Mouse (Mus musculus) hindbrain, embryonic 12.5 days (tissue): ENCODE results near the gene Pkn3. TPM values are rescaled to one million over a fixed set of nuclear protein-coding genes. Genes with fewer than 3 reads are reported as not detected.
"Not testable (repeated sequence)": the region's sequence is repeated elsewhere in the genome, so short reads cannot be mapped to it uniquely, and the experiment has no call there.

Experiments used
- ATAC-seq: fragments of 200-750 bp; cut with Nextera tagmentation; 2 replicates; pipeline ENCODE4 v1.8.0; 2017; ENCODE audit warnings: moderate TSS enrichment; ENCODE audit not compliant: low FRiP score
- H3K27ac ChIP-seq: fragments of 300-500 bp; sonication (generic); 2 replicates; pipeline ENCODE4 v1.5.1; 2016; ENCODE audit warnings: mild to moderate bottlenecking
- H3K27me3 ChIP-seq: fragments of 300-500 bp; sonication (generic); 2 replicates; pipeline ENCODE4 v1.6.1; 2016; ENCODE audit warnings: mild to moderate bottlenecking
- H3K36me3 ChIP-seq: fragments of 300-500 bp; sonication (generic); 2 replicates; pipeline ENCODE4 v1.6.1; 2016; ENCODE audit warnings: mild to moderate bottlenecking
- H3K4me1 ChIP-seq: fragments of 300-500 bp; sonication (generic); 2 replicates; pipeline ENCODE4 v1.6.1; 2016
- H3K4me2 ChIP-seq: fragments of 300-500 bp; sonication (generic); replicated peaks from 2 replicates; pipeline ENCODE4 v1.6.1; 2016; ENCODE audit warnings: mild to moderate bottlenecking
- H3K4me3 ChIP-seq: fragments of 300-500 bp; sonication (generic); 2 replicates; pipeline ENCODE4 v1.5.1; 2016; ENCODE audit warnings: mild to moderate bottlenecking
- H3K9ac ChIP-seq: fragments of 300-500 bp; sonication (generic); 2 replicates; pipeline ENCODE4 v1.6.1; 2016; ENCODE audit warnings: mild to moderate bottlenecking, moderate library complexity
- H3K9me3 ChIP-seq: fragments of 300-500 bp; sonication (generic); replicated peaks from 2 replicates; pipeline ENCODE4 v1.6.1; 2016; ENCODE audit warnings: mild to moderate bottlenecking
- WGBS: fragments of 180-500 bp; shearing (Covaris S2); methylation state at CpG from one replicate; pipeline ENCODE4 v1.1.7; 2016; 5-methylcytosine and 5-hydroxymethylcytosine counted together
- polyA plus RNA-seq: library from polyadenylated mRNA; unstranded; fragments of >200 nt; fragmentation: Nextera tagmentation; extraction: Ambion mirVana; gene quantifications from 2 replicates; pipeline ENCODE4 v1.2.1, GENCODE M21; 2016

Gene Pkn3
- polyA plus RNA-seq, 1 experiment from 2014 or later: 7.2 TPM

DNA sequence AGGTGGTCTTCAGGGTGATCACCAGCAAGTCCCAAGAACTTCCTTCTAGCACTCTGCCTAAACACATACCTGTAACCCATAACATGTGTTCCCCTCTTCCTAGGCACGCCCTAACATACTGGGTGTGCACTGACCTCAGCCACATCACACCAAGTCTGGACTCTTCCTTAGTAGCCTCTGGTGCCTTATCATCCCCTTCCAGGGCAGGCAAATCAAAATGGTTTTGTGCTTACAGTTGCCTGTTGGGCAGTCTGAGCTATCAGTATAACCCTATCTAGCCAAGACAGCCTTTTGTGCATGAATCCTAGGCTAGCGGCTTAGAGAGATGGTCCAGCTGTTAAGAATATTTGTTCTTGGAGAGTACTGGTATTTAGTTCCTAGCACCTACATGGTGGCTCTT is 34.0 kb downstream of the Pkn3 start:
- peaks cover 68% of the 10 kb centered on the region for H3K36me3 ChIP-seq

DNA sequence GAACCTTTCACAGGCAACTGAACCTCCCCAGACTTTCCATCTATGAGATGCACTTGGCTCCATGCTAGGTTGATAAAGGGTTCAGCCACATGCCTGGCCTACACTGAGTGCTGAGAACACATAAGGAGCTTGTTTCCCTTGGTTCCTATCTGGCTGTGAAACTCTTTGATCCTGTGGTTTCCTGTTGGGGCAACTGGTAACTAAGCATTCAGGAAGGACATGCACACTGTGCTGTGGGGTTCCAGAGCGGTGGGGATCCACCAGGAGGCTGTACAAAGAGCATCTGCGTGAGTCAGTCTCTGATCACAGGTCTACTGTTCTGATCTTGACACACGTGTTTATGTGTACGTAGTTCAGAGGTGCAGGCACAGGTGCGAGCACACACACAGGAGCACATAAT is 35.1 kb downstream of the Pkn3 start:
- no peak for ATAC-seq
- H3K27ac ChIP-seq: no peak overlapping the region
- no peaks in the 10 kb centered on the region for H3K9me3 ChIP-seq
- no peak overlapping the region for H3K4me2 ChIP-seq
- 93% methylated on average over 5 of the region's 5 CpGs for WGBS
- H3K4me1 ChIP-seq: no peaks in the 10 kb centered on the region
- H3K4me3 ChIP-seq: no peak overlapping the region
- no peak overlapping the region for H3K9ac ChIP-seq
- H3K36me3 ChIP-seq: peaks cover 59% of the 10 kb centered on the region
- H3K27me3 ChIP-seq: no peaks in the 10 kb centered on the region

More for the DNA sequence above, 34.0 kb downstream of the Pkn3 start:
- ATAC-seq: no peak
- no peaks in the 10 kb centered on the region for H3K4me1 ChIP-seq
- H3K4me2 ChIP-seq: no peak overlapping the region
- no peaks in the 10 kb centered on the region for H3K9me3 ChIP-seq
- H3K4me3 ChIP-seq: no peak overlapping the region
- H3K9ac ChIP-seq: no peak overlapping the region
- no peaks in the 10 kb centered on the region for H3K27me3 ChIP-seq
- no peak overlapping the region for H3K27ac ChIP-seq
- WGBS: 99% methylated on average over 2 of the region's 2 CpGs

DNA sequence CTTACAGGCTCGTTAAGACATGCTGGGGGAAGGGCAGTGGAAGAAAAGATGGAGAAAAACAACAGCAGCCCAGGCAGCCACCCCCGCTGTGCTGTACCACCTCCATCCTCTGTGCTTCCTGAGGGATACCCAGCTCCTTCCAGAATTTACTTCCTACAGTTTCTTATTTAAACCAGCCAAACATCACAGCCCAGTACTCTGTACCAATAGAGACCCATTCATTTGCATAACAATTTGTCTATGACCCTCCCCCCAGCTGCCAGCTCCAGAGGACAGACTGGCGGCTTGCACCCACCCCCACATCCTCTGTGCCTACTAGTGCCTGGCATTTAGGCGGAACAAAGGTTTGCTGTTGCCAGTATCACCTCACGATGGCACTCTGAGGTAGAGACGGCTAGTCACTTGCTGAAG is 42.2 kb downstream of the Pkn3 start:
- H3K9ac ChIP-seq: peak overlapping the region; percentile 27; the same call in 1 of the 2 replicates
- H3K27ac ChIP-seq: peak overlapping the region; percentile 64
- no peaks in the 10 kb centered on the region for H3K27me3 ChIP-seq
- peaks cover 37% of the 10 kb centered on the region for H3K4me1 ChIP-seq
- no peak overlapping the region for H3K4me3 ChIP-seq
- H3K4me2 ChIP-seq: 0 out of 2 replicates have a peak overlapping the region, but pooled peaks have one; percentile 11
- 0 out of 2 replicates have a peak, but pooled peaks have one; percentile 61 for ATAC-seq
- H3K36me3 ChIP-seq: 0 out of 2 replicates have a peak, but pooled peaks cover 4% of the 10 kb centered on the region
- WGBS: 14% methylated on average over 6 of the region's 6 CpGs
- H3K9me3 ChIP-seq: no peaks in the 10 kb centered on the region

DNA sequence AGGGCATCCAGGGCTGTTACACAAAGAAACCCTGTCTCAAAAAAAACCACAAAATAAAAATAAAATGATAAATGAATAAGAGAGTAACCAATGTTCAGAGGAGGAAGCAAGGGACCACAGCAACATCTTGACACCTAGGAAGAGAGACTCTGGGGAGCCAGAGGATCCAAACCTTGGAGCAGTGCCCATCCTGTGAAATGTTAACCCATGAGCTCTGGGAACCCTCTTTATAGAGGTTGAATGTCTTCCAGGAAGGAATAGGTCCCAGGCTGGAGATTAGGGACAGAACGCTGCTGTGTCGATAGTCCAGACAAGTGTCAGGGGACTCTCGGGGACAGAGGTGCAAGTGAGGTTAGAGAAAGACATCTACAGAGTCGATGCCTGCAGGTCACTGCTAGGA is 42.8 kb downstream of the Pkn3 start:
- Histone ChIP-seq H3K27ac (peak overlapping the region; percentile 64; the same call in 1 of the 2 replicates), H3K27me3 (no peaks in the 10 kb centered on the region), H3K9me3 (no peaks in the 10 kb centered on the region), H3K9ac (no peak overlapping the region; the same call in 1 of the 2 replicates), H3K4me3 (no peak overlapping the region), H3K36me3 (no peaks in the 10 kb centered on the region), H3K4me2 (no peak overlapping the region), H3K4me1 (peaks cover 42% of the 10 kb centered on the region)
- 76% methylated on average over 4 of the region's 4 CpGs for WGBS
- ATAC-seq: no peak

DNA sequence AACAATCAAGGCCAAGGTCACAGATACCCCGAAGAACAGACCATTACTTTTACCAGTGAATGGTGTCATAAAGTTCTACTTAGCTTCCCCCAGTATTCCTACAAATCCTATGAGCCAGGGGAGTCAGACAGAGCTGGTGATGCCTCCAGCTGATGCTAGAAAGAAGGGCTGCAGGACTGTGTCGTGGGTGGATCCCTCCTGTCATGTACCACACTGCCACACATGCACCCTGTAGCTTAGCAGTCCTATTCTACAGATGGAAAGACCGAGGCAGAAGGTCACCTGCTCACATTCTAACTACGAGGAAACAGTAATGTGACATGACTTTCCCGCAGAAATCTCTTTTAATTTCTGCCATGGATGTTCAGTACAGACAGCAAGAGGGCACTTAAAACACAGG is 45.3 kb downstream of the Pkn3 start:
- no peak for ATAC-seq
- 91% methylated on average over 5 of the region's 5 CpGs for WGBS
- H3K4me2 ChIP-seq: peak overlapping the region; percentile 93; the same call in 1 of the 2 replicates
- H3K27me3 ChIP-seq: no peaks in the 10 kb centered on the region
- no peaks in the 10 kb centered on the region for H3K9me3 ChIP-seq
- H3K9ac ChIP-seq: no peak overlapping the region
- H3K36me3 ChIP-seq: no peaks in the 10 kb centered on the region
- H3K4me1 ChIP-seq: peaks cover 42% of the 10 kb centered on the region
- no peak overlapping the region for H3K4me3 ChIP-seq
- no peak overlapping the region for H3K27ac ChIP-seq

DNA sequence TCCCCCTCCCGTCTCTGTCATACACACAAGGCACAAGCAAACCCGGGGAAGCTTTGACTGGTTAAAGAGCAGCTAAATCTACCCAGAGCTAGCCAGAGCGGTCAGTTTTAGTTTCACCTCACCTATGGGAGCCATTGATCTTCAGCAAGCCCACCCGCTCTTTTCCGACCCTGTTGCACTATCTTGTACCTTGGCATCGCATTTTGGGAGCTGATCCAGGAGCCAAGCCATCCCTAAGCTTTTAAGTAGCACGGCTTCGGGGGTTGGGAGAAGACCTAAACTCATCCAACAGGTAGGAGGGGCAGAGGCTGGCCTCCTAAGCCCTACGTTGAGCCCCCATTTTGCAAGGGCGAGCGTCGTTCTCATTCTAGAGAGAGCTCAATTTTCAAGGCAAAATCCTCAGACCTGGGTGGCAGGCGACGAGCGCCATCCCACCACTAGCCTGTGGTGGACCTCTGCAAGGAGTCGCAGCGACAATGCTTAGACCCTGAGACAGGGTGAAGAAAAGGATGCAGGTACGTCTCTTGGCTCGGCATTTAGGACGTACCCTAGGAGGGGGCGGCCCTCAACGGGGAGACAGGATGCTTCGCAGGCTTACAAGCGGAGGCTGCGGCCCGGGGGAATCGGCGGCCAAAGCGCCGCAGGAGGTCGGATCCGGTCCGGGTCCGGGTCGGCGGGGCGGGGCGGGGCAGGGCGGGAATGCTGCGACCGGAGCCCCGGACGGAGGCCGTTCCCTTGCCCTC is 46.4 kb downstream of the Pkn3 start:
- 1% methylated on average over 42 of the region's 44 CpGs for WGBS
- Histone ChIP-seq H3K27me3 (no peaks in the 10 kb centered on the region), H3K4me3 (peak overlapping the region; percentile 86), H3K4me2 (peak overlapping the region; percentile 93), H3K4me1 (peaks cover 41% of the 10 kb centered on the region), H3K36me3 (no peaks in the 10 kb centered on the region), H3K27ac (peak overlapping the region; percentile 84), H3K9ac (peak overlapping the region; percentile 92), H3K9me3 (no peaks in the 10 kb centered on the region)
- peak; percentile 77 for ATAC-seq

DNA sequence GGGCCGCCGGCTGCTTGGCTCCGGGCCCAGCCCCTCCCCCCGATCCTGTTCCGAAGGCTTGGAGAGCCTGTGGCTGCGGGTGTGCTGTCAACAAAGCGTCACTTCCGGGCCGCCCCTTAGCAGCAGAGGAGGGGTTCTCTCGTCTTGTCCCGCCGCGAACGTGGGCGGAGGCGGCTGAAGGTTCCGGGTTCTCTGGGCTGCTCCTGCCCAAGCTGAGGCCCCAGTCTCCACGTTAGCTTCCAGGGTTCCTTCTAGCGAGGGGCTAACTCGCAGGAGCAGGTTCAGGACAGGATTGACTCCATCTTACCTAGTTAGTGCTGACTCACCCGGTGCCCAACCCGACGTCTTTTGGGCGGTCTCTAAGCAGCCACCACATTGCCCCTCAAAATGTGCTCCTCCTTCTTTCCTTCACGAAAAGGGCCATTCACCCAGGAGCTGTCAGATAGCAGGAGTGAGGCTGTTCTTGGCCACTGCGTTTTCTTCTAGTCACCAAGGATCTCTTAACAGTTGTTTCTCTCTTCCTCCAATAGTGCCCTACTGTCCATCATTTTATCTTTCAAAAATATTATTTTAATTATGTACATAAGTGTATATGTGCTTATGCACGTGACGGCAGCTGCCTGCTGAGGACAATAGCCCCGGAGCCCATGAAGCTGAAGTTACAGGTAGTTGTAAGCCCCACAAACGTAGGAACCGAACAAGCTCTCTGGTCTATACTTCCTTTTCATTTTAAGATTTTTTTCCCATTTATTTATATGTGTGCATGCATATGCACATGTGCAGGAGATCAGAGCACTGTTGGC is 47.2 kb downstream of the Pkn3 start, which contains the start of gene Zer1:
Gene Zer1 (minus strand): TSS at position 114 of the 803 bp plus-strand sequence.
- peaks cover 33% of the 10 kb centered on the region for H3K4me1 ChIP-seq
- H3K27me3 ChIP-seq: no peaks in the 10 kb centered on the region
- H3K4me2 ChIP-seq: peak within 1 kb of the TSS; percentile 93
- H3K9ac ChIP-seq: peak within 1 kb of the TSS; percentile 92
- H3K36me3 ChIP-seq: no peaks in the 10 kb centered on the region
- WGBS: 12% methylated on average over 26 of the region's 31 CpGs
- H3K27ac ChIP-seq: peak within 1 kb of the TSS; percentile 84
- H3K4me3 ChIP-seq: peak within 1 kb of the TSS; percentile 86
- ATAC-seq: peak; percentile 96
- H3K9me3 ChIP-seq: no peaks in the 10 kb centered on the region

DNA sequence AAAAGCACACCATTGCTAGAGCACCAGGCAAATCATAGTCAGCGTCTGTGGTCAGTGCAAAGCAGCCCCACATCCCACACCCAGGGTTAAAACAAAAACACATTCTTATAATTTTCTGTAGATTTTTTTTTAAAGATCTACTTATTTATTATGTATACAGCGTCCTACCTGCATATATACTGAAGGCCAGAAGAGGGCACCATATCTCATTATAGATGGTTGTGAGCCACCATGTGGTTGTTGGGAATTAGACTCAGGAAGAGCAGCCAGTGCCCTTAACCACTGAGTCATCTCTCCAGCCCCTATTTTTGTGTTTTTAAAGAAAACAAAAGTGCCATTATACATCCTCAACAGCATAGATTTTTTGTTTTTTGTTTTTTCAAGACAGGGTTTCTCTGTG is 51.3 kb downstream of the Pkn3 start:
- Histone ChIP-seq H3K4me1 (peaks cover 15% of the 10 kb centered on the region), H3K9me3 (no peaks in the 10 kb centered on the region), H3K4me2 (no peak overlapping the region), H3K4me3 (no peak overlapping the region), H3K36me3 (no peaks in the 10 kb centered on the region), H3K27ac (no peak overlapping the region), H3K27me3 (no peaks in the 10 kb centered on the region), H3K9ac (no peak overlapping the region)
- 25% methylated on average over 2 of the region's 2 CpGs for WGBS
- no peak for ATAC-seq

DNA sequence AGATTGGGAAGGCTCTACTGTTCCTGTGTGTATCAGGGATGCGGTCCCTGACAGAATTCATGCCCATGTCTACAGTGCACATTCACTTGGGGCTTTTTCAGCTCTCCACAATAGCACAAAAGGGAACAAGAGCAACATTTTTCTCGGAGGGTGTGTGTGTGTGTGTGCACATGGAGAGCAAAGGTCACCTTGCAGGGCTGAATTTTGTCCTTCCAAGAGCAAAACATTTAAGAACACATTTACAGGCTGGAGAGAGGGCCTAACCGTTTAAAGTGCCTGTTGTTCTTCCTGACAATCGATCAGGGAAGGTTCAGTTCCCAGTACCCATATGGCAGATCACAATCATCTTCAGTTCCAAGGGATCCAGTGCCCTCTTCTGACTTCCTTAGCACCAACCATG is 52.7 kb downstream of the Pkn3 start:
- ATAC-seq: no peak
- no peaks in the 10 kb centered on the region for H3K36me3 ChIP-seq
- no peaks in the 10 kb centered on the region for H3K27me3 ChIP-seq
- H3K9ac ChIP-seq: no peak overlapping the region
- no peak overlapping the region for H3K4me3 ChIP-seq
- 84% methylated on average over 4 of the region's 4 CpGs for WGBS
- H3K27ac ChIP-seq: no peak overlapping the region
- no peaks in the 10 kb centered on the region for H3K9me3 ChIP-seq
- H3K4me1 ChIP-seq: peaks cover 19% of the 10 kb centered on the region
- no peak overlapping the region for H3K4me2 ChIP-seq

DNA sequence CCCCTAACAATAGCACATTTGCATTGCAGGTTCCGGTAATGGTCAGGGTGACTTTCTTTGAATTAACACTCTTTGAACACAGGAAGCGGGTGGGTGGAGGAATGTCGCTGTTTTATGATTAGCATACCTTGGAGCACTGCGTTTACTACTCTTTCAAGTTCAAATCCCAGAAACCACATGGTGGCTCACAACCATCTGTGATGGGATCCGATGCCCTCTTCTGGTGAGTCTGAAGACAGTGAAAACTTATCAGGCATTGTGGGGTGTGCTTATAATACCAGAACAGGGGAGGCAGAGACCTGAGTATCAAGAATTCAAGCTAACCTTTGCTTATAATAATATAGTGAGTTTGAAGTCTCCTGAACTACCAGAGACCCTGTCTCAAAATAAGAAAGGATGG is 53.8 kb downstream of the Pkn3 start:
- not testable (repeated sequence) for ATAC-seq, H3K27me3 ChIP-seq, H3K4me3 ChIP-seq, H3K27ac ChIP-seq, H3K4me2 ChIP-seq, H3K36me3 ChIP-seq, H3K9ac ChIP-seq, H3K9me3 ChIP-seq
- peaks cover 25% of the 10 kb centered on the region for H3K4me1 ChIP-seq
- WGBS: 67% methylated on average over 5 of the region's 5 CpGs

DNA sequence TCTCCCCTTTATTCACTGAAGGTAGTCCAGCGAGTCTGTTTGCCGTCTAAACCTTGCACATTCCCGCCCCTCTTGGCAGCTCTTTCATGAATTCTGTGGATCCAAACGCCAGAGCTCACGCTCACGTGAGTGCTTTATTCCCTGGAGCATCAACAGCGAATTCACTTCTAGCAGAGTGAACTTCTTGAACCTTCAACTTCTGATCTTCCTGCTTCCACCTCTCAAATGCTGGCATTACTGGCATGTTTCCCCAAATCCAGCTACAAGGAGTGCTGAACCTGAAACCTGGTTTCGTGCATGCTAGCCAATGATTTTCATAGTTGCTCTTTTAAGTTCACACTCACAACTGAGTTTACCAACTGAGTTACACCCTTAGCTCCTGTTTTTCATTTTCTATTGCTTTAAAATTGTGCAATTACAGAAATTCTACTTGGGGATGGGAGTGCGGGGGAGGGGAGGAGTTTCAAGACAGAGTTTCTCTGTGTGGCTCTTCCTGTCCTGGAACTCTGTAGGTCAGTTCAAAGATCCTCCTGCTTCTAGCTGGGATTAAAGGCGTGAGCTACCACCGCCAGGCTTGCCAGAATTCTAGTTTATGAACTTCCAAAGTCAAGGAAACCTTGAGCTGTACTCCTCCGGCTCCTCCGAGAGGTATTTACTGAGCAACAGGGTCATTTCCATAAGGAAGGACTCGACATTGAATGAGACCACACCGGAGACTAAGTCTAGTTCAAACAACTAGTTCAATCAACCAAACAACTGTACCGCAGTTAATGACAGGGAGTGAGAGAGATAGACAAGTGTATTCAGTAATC is 55.5 kb downstream of the Pkn3 start:
- no peaks in the 10 kb centered on the region for H3K9me3 ChIP-seq
- peak overlapping the region; percentile 76 for H3K4me3 ChIP-seq
- H3K4me2 ChIP-seq: peak overlapping the region; percentile 94
- 24% methylated on average over 16 of the region's 16 CpGs for whole genome bisulfite sequencing
- H3K27ac ChIP-seq: 0 out of 2 replicates have a peak overlapping the region, but pooled peaks have one; percentile 46
- peaks cover 15% of the 10 kb centered on the region for H3K36me3 ChIP-seq
- H3K27me3 ChIP-seq: no peaks in the 10 kb centered on the region
- peaks cover 25% of the 10 kb centered on the region for H3K4me1 ChIP-seq
- H3K9ac ChIP-seq: peak overlapping the region; percentile 86; the same call in 1 of the 2 replicates
- no peak for ATAC-seq
